Mouse (Mus musculus): ENCODE measurements around the gene Actl7b. TPM values are rescaled to one million over a fixed set of nuclear protein-coding genes. Genes with fewer than 3 reads are reported as not detected.

Actl7b gene
- total RNA-seq, 2 experiments from 2014 or later: not detected

- no peak for DNase-seq
- intact Hi-C loops (cut with DNase I): no loop called here
These were observed 23.3 kb downstream of the Actl7b start for GRCm38 (mm10) chr4:56717932-56718331.

GRCm38 (mm10) chr4:56716801-56717200 lies 24.4 kb downstream of the Actl7b start:
- intact Hi-C loops (cut with DNase I): no loop called here
- no peak for DNase-seq

GRCm38 (mm10) chr4:56713155-56713554 lies 28.1 kb downstream of the Actl7b start:
- DNase-seq: no peak
- intact Hi-C loops (cut with DNase I): no loop called here

- peak in 1 of 2 experiments; percentile 33 for DNase-seq
- intact Hi-C loops (cut with DNase I): no loop called here
These were observed 39.0 kb downstream of the Actl7b start for GRCm38 (mm10) chr4:56702234-56702633.

GRCm38 (mm10) chr4:56698671-56699070 lies 42.6 kb downstream of the Actl7b start:
- intact Hi-C loops (cut with DNase I): no loop called here
- no peak for DNase-seq

GRCm38 (mm10) chr4:56696401-56696800 lies 44.8 kb downstream of the Actl7b start:
- DNase-seq: no peak
- intact Hi-C loops (cut with DNase I): no loop called here

Other genes with a start within 250 kb of the Actl7b start
- gene Gm26657, start 1.4 kb downstream of the Actl7b start, total RNA-seq (2021): not detected
- gene Actl7a, start 2.0 kb upstream of the Actl7b start, total RNA-seq (2021): not detected
- 10 to 100 TPM; 17.5 to 22.9 TPM for gene Elp1, start 60.9 kb upstream of the Actl7b start, total RNA-seq (2021)
- gene Fam206a, start 60.9 kb upstream of the Actl7b start, total RNA-seq (2021): 1 to 10 TPM; 1.1 to 2.3 TPM
- gene Ctnnal1, start 123.7 kb upstream of the Actl7b start, total RNA-seq (2021): 1 to 10 TPM; 8.3 to 9.2 TPM
- gene Tmem245, start 206.0 kb upstream of the Actl7b start, total RNA-seq (2021): 10 to 100 TPM; 16.3 to 23.9 TPM
- not detected for gene Frrs1l, start 248.9 kb upstream of the Actl7b start, total RNA-seq (2021)

Measured in gastrocnemius, postnatal 36 days (tissue).